Mouse (Mus musculus): ENCODE data around the gene Txnrd2.

DNA sequence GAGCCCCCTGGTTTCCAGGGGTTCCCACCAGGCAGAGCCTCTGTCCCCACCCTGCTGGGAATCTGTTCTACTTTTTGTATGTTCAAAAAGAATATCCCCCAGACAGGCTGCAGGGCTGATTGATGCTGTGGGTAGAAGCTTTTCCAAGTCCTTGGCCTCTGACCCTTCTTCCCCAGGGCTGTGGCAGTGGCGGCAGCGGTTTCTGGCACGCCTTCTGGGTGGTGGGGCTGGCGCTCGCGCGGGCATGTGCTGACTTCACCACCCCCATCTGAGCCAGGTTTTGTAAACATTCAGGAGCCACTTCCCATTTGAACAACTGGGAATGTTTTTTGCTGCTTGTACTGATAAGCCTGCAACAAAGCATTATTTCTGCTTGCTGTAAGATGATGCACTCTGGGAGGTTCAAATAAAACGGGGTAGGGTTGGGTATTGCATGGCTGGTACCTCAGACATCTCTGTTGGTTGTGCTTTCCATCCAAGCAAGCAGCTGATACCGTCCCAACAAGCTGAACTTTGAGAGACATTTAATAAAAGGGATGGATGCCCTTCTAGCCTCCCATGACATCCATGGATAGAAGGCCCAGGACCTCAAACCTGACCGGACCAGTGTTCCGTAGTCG is 33.3 kb downstream of the Txnrd2 start:
- TF ChIP-seq HCFC1 (IDR thresholded peaks at IDR 0.05; ENCODE audit: borderline replicate concordance, insufficient read depth, low read length) (no peak), CHD2 (IDR thresholded peaks at IDR 0.05; ENCODE audit: low read depth, low read length) (no peak), ZNF384 (IDR thresholded peaks at IDR 0.05; ENCODE audit: low read depth, low read length) (no peak)

All from ES-E14 (cell line).